Mouse (Mus musculus): Measurements from ENCODE around the gene Gpr157. TPM values are rescaled to one million over a fixed set of nuclear protein-coding genes. Genes with fewer than 3 reads are reported as not detected.

The Gpr157 gene
- polyA plus RNA-seq, 1 experiment from 2014 or later = 1.3 TPM

- WGBS (ENCODE audit: insufficient replicate concordance) = 67% methylated on average over 3 of the region's 3 CpGs
- Histone ChIP-seq H3K4me2 (no peak overlapping the region), H3K4me1 (ENCODE audit: control insufficient read depth, insufficient read depth, low read length) (peaks cover 3% of the 10 kb centered on the region; the same call in 1 of the 2 replicates), H3K36me3 (ENCODE audit: control insufficient read depth, insufficient read depth, low read length) (no peaks in the 10 kb centered on the region), H3K4me3 (ENCODE audit: low read depth, low read length) (no peak overlapping the region), H3K9ac (ENCODE audit: low read depth, low read length) (no peak overlapping the region), H3K27ac (ENCODE audit: low read depth, low read length) (no peak overlapping the region), H3K9me3 (replicated peaks; ENCODE audit: control insufficient read depth, low read length) (no peaks in the 10 kb centered on the region), H3K27me3 (ENCODE audit: control insufficient read depth, insufficient read depth, low read length) (no peaks in the 10 kb centered on the region)
- ATAC-seq (replicated peaks; ENCODE audit: insufficient number of reproducible peaks, low FRiP score, low TSS enrichment) = no peak
Measured at GRCm38 (mm10) chr4:150109636-150110035, 22.5 kb downstream of the Gpr157 start.

DNA sequence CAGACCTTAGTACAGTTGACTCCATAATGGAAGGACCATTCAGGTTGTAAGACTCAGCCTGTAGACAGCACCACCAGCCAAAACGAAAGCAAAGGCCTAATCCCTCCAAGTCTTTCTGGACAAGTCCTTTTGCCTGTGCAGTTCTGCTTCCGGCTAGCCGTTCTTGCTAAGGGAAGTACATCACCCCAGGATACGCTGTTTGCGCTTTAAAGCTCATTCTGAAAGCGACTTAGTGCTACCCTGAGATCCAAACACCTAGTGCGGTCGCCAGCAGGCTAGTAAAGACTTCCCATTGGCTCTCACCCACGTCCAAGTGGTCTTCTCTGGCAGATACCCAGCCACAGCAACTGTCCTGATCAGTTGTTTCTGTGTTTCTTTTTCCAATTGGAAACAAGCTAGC, 23.2 kb downstream of the Gpr157 start:
- no peaks in the 10 kb centered on the region for H3K27me3 ChIP-seq (ENCODE audit: control insufficient read depth, insufficient read depth, low read length)
- no peak overlapping the region for H3K4me2 ChIP-seq
- no peaks in the 10 kb centered on the region for H3K9me3 ChIP-seq (replicated peaks; ENCODE audit: control insufficient read depth, low read length)
- peaks cover 3% of the 10 kb centered on the region; the same call in 1 of the 2 replicates for H3K4me1 ChIP-seq (ENCODE audit: control insufficient read depth, insufficient read depth, low read length)
- no peak overlapping the region for H3K4me3 ChIP-seq (ENCODE audit: low read depth, low read length)
- 72% methylated on average over 9 of the region's 9 CpGs for WGBS (ENCODE audit: insufficient replicate concordance)
- H3K27ac ChIP-seq (ENCODE audit: low read depth, low read length) = no peak overlapping the region
- no peaks in the 10 kb centered on the region for H3K36me3 ChIP-seq (ENCODE audit: control insufficient read depth, insufficient read depth, low read length)
- ATAC-seq (replicated peaks; ENCODE audit: insufficient number of reproducible peaks, low FRiP score, low TSS enrichment) = no peak
- no peak overlapping the region for H3K9ac ChIP-seq (ENCODE audit: low read depth, low read length)

GRCm38 (mm10) chr4:150112867-150113266, 25.7 kb downstream of the Gpr157 start:
- no peak for ATAC-seq (replicated peaks; ENCODE audit: insufficient number of reproducible peaks, low FRiP score, low TSS enrichment)

GRCm38 (mm10) chr4:150114505-150115061, 27.4 kb downstream of the Gpr157 start:
- Histone ChIP-seq H3K27ac (ENCODE audit: low read depth, low read length) (no peak overlapping the region), H3K9me3 (replicated peaks; ENCODE audit: control insufficient read depth, low read length) (no peaks in the 10 kb centered on the region), H3K4me3 (ENCODE audit: low read depth, low read length) (no peak overlapping the region), H3K4me2 (no peak overlapping the region), H3K27me3 (ENCODE audit: control insufficient read depth, insufficient read depth, low read length) (no peaks in the 10 kb centered on the region), H3K36me3 (ENCODE audit: control insufficient read depth, insufficient read depth, low read length) (no peaks in the 10 kb centered on the region), H3K4me1 (ENCODE audit: control insufficient read depth, insufficient read depth, low read length) (peaks cover 7% of the 10 kb centered on the region; the same call in 1 of the 2 replicates), H3K9ac (ENCODE audit: low read depth, low read length) (no peak overlapping the region)
- 87% methylated on average over 26 of the region's 26 CpGs for WGBS (ENCODE audit: insufficient replicate concordance)
- ATAC-seq (replicated peaks; ENCODE audit: insufficient number of reproducible peaks, low FRiP score, low TSS enrichment) = no peak

More at GRCm38 (mm10) chr4:150112867-150113266, 25.7 kb downstream of the Gpr157 start:
- no peak overlapping the region for H3K4me2 ChIP-seq
- WGBS (ENCODE audit: insufficient replicate concordance) = 4% methylated on average over 10 of the region's 15 CpGs
- H3K9me3 ChIP-seq (replicated peaks; ENCODE audit: control insufficient read depth, low read length) = no peaks in the 10 kb centered on the region
- no peaks in the 10 kb centered on the region for H3K36me3 ChIP-seq (ENCODE audit: control insufficient read depth, insufficient read depth, low read length)
- H3K4me1 ChIP-seq (ENCODE audit: control insufficient read depth, insufficient read depth, low read length) = no peaks in the 10 kb centered on the region
- no peaks in the 10 kb centered on the region for H3K27me3 ChIP-seq (ENCODE audit: control insufficient read depth, insufficient read depth, low read length)
- H3K9ac ChIP-seq (ENCODE audit: low read depth, low read length) = no peak overlapping the region
- no peak overlapping the region for H3K4me3 ChIP-seq (ENCODE audit: low read depth, low read length)
- H3K27ac ChIP-seq (ENCODE audit: low read depth, low read length) = no peak overlapping the region

DNA sequence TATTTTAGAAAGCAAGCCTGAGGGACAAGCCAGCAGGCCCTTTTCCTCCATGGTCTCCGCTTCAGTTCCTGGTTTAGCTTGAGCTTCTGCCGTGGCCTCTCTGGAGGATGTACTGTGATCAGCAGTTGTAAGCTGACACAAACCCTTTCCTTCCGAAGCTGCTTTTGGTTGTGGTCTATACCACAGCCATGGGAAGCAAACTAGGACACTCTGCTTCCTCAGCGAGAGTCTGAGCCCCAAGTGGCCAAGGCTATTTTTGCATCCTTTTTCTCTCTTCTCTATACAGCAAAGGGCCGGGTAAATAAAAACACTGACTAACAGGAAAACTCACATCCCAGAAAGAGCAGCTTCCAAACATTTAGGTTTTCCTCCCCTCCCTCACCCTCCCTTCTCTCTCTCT, 30.1 kb downstream of the Gpr157 start:
- Histone ChIP-seq H3K9me3 (replicated peaks; ENCODE audit: control insufficient read depth, low read length) (no peaks in the 10 kb centered on the region), H3K9ac (ENCODE audit: low read depth, low read length) (no peak overlapping the region), H3K4me1 (ENCODE audit: control insufficient read depth, insufficient read depth, low read length) (peaks cover 13% of the 10 kb centered on the region), H3K27ac (ENCODE audit: low read depth, low read length) (no peak overlapping the region), H3K36me3 (ENCODE audit: control insufficient read depth, insufficient read depth, low read length) (no peaks in the 10 kb centered on the region), H3K27me3 (ENCODE audit: control insufficient read depth, insufficient read depth, low read length) (no peaks in the 10 kb centered on the region), H3K4me3 (ENCODE audit: low read depth, low read length) (no peak overlapping the region), H3K4me2 (no peak overlapping the region)
- ATAC-seq (replicated peaks; ENCODE audit: insufficient number of reproducible peaks, low FRiP score, low TSS enrichment) = no peak
- 32% methylated on average over 5 of the region's 5 CpGs for WGBS (ENCODE audit: insufficient replicate concordance)

DNA sequence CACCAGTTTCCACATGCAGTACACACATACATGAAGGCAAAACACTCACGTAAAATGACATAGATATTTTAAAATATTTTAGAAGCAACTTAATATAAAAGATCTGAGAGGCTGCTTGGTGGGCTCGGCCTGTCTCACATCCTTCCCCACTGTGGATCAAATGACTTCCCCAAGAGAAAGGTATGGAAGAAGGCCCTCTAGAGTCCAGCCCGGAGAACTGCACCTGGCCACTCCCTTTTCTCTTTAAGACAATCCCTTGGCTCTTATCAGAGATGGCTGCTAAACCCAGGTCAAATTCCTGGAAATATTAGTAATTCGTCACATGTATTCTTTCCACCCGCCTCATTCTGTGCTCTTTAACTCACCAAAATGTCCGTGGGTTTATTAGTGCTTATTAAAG, 31.0 kb downstream of the Gpr157 start:
- H3K4me3 ChIP-seq (ENCODE audit: low read depth, low read length) = no peak overlapping the region
- no peak overlapping the region for H3K27ac ChIP-seq (ENCODE audit: low read depth, low read length)
- WGBS (ENCODE audit: insufficient replicate concordance) = 57% methylated on average over 6 of the region's 6 CpGs
- no peaks in the 10 kb centered on the region for H3K9me3 ChIP-seq (replicated peaks; ENCODE audit: control insufficient read depth, low read length)
- no peak overlapping the region for H3K9ac ChIP-seq (ENCODE audit: low read depth, low read length)
- H3K36me3 ChIP-seq (ENCODE audit: control insufficient read depth, insufficient read depth, low read length) = no peaks in the 10 kb centered on the region
- ATAC-seq (replicated peaks; ENCODE audit: insufficient number of reproducible peaks, low FRiP score, low TSS enrichment) = no peak
- no peaks in the 10 kb centered on the region for H3K27me3 ChIP-seq (ENCODE audit: control insufficient read depth, insufficient read depth, low read length)
- H3K4me1 ChIP-seq (ENCODE audit: control insufficient read depth, insufficient read depth, low read length) = peaks cover 18% of the 10 kb centered on the region
- no peak overlapping the region for H3K4me2 ChIP-seq

GRCm38 (mm10) chr4:150119055-150119454, 31.9 kb downstream of the Gpr157 start, which contains the start of gene Slc2a5:
Gene Slc2a5 (plus strand): TSS chr4:150119283.
- no peak within 1 kb of the TSS for H3K27ac ChIP-seq (ENCODE audit: low read depth, low read length)
- peak within 1 kb of the TSS; percentile 56 for H3K4me2 ChIP-seq
- no peaks in the 10 kb centered on the region for H3K27me3 ChIP-seq (ENCODE audit: control insufficient read depth, insufficient read depth, low read length)
- peak within 1 kb of the TSS; percentile 23; the same call in 1 of the 2 replicates for H3K4me3 ChIP-seq (ENCODE audit: low read depth, low read length)
- WGBS (ENCODE audit: insufficient replicate concordance) = 4% methylated on average over 14 of the region's 15 CpGs
- H3K9ac ChIP-seq (ENCODE audit: low read depth, low read length) = 0 out of 2 replicates have a peak within 1 kb of the TSS, but pooled peaks have one; percentile 28
- H3K9me3 ChIP-seq (replicated peaks; ENCODE audit: control insufficient read depth, low read length) = no peaks in the 10 kb centered on the region
- peaks cover 18% of the 10 kb centered on the region for H3K4me1 ChIP-seq (ENCODE audit: control insufficient read depth, insufficient read depth, low read length)
- no peaks in the 10 kb centered on the region for H3K36me3 ChIP-seq (ENCODE audit: control insufficient read depth, insufficient read depth, low read length)
- ATAC-seq (replicated peaks; ENCODE audit: insufficient number of reproducible peaks, low FRiP score, low TSS enrichment) = 0 out of 2 replicates have a peak, but pooled peaks have one; percentile 25

DNA sequence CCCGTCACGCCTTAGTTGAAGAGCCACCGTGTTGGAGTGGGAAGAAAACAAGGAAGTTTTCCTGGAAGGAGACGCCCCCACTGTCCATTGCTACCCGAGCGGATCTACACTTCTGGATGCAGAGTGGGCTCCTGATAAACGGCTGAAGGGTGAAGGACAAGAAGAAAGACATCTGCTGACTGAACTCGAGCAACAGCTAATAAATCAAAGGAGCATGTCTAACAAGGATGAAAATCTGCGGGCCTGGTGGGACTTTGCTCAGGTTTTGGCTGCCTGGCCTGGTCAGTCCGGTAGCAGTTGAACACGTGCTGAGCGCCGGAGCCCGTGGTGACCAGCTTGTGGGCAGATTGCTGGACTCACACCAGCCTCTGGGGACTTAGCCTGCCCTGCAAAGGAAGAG, 32.5 kb downstream of the Gpr157 start:
- Histone ChIP-seq H3K9me3 (replicated peaks; ENCODE audit: control insufficient read depth, low read length) (no peaks in the 10 kb centered on the region), H3K4me3 (ENCODE audit: low read depth, low read length) (peak overlapping the region; percentile 23; the same call in 1 of the 2 replicates), H3K27me3 (ENCODE audit: control insufficient read depth, insufficient read depth, low read length) (no peaks in the 10 kb centered on the region), H3K4me1 (ENCODE audit: control insufficient read depth, insufficient read depth, low read length) (peaks cover 18% of the 10 kb centered on the region), H3K4me2 (peak overlapping the region; percentile 56), H3K27ac (ENCODE audit: low read depth, low read length) (no peak overlapping the region), H3K36me3 (ENCODE audit: control insufficient read depth, insufficient read depth, low read length) (no peaks in the 10 kb centered on the region), H3K9ac (ENCODE audit: low read depth, low read length) (no peak overlapping the region)
- WGBS (ENCODE audit: insufficient replicate concordance) = 55% methylated on average over 14 of the region's 14 CpGs
- no peak for ATAC-seq (replicated peaks; ENCODE audit: insufficient number of reproducible peaks, low FRiP score, low TSS enrichment)

Data from heart, embryonic 11.5 days (tissue).